Mouse (Mus musculus) heart, adult 9 months (tissue): ENCODE data around the gene Wdr5.

Experiments
- DNase-seq, 2 experiments: peaks; one replicate each; pipeline ENCODE4 v3.0.0; 2022; ENCODE audit warnings: low spot score in 2 of 2

The Wdr5 gene

DNA sequence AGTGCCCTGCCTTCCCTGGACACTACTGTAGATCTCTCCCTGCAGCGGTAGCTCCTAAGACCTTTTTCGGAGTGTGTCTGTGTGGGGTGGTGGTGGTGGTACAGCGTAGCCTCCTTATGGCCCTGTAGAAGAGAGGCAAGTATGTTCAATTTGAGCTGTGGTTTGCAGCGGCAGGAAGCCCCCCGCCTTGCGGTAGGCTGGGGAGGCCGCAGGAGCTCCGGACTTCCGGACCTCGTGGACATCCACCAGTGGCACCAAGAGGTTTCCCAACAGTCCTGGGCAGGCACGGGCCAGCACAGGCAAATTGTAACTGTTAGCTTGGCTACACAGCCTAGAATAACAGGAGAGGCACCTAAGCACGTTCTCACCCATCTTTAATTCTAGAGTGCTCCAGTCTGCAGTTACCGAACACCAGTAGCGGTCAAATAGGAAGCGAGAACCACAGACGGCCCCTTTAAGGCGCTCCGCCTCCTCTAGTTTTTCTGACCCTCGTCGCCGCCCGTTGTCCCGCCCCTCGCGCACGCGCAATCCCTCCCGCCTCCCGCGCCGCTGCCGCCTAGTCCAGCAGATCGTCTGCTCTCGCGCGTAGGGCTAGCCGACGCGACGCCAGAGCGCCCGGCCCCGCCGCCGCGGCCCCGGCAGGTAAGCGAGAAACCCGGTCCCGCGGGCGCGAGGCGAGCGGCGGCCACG, at the start of gene Wdr5:
TSS of gene Wdr5 (plus strand) at position 519 of the 690 bp plus-strand sequence.
- peak; percentile 92 to 95 for DNase-seq

DNA sequence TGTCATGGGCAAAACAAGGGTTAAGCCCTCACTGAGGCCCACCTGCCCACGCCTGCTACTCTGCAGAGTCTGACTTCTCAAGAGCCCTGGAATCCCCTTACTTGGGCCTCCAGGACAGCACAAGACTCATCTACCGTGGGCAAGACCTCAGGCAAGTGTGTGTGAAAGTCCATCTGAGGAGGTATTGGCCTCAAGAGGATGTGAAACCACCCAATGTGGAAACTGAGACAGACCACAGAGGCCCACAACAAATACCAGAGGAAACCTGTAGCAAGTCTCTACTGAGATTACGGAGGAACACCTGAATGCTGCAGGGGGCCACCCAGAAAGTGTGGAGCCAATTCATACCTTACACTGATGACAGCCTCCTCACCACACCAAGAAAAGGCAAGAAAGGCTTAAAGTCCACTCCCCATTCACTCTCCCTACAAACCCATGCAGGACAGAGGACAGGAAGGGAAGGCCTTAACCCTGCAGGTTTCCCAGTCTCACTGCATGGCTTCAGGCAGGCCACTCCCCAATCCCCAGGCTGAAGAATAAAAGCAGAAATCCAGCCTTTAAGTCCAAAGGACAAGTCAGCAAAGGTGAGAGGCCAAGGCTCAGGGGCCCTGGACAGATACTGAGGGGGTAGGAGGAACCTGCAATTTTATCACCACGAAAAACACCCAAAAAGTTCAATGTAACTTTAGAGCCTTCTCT, 45.5 kb upstream of the Wdr5 start:
- no peak for DNase-seq

DNA sequence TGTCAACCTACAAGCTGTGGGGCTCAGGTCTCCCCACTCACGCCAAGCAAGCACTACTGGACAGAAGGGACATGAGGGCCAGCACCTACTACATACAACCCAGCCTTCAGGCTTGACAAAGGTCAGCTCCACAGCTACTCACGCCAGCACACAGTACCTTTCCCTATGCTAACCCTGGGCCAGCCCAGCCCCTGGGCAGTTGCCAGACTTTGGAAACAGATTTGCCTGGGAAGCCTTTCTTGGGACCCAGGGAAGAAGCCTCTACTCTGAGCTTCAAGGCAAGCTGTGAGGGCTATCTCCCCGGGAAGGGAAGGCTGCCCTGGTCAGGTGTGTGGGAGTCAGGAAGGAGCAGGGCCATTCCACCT, 45.0 kb upstream of the Wdr5 start:
- DNase-seq, result no peak

DNA sequence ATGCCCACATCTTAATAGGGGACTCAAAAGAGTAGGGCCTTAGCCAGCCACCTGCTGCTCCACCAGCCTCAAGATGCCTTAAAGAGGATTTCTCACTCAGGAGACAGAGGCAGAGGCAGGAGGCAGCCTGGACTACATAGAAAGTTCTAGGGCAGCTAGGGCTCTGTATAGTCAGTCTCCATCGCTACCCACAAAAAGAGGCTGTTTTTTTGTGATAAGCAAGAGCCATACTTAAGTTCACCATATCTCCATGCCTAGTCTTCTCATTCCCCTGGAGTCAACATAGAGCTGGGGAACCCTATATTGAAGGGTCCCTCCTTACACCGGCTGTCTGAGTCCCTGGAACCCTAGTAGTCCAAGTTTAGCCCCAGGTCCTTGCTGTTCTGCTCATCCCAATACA, 44.4 kb upstream of the Wdr5 start:
- no peak for DNase-seq

GRCm38 (mm10) chr2:27471170-27471584, 43.8 kb upstream of the Wdr5 start:
- no peak for DNase-seq

GRCm38 (mm10) chr2:27473061-27473765, 41.7 kb upstream of the Wdr5 start:
- no peak for DNase-seq

- no peak for DNase-seq
Measured at GRCm38 (mm10) chr2:27473911-27474310, 41.0 kb upstream of the Wdr5 start.

GRCm38 (mm10) chr2:27474621-27475484, 40.1 kb upstream of the Wdr5 start:
- peak; percentile 22 to 24 for DNase-seq

- DNase-seq, result peak; percentile 93 to 94
Measured at GRCm38 (mm10) chr2:27475495-27476302, 39.3 kb upstream of the Wdr5 start.

GRCm38 (mm10) chr2:27476303-27477192, 38.4 kb upstream of the Wdr5 start:
- peak in 1 of 2 experiments; percentile 34 for DNase-seq

GRCm38 (mm10) chr2:27479821-27480220, 35.1 kb upstream of the Wdr5 start:
- DNase-seq, result no peak

DNA sequence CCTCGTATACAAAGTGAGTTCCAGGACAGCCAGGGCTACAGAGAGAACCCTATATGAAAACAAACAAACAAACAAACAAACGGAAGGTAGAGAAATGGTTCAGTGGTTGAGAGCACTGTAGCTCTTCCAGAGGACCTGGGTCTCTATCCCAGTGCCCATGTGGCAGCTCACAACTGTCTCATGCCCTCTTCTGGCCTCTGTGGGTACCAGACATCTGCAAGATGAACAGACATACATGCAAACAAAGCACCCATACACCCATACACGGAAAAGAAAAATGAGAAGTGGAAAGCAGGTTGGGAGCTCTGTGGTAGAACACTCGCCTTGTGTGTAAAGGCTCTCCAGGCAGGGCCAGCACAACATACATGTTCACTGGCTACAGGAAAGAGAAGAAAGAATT, 34.6 kb upstream of the Wdr5 start:
- DNase-seq, result no peak

DNA sequence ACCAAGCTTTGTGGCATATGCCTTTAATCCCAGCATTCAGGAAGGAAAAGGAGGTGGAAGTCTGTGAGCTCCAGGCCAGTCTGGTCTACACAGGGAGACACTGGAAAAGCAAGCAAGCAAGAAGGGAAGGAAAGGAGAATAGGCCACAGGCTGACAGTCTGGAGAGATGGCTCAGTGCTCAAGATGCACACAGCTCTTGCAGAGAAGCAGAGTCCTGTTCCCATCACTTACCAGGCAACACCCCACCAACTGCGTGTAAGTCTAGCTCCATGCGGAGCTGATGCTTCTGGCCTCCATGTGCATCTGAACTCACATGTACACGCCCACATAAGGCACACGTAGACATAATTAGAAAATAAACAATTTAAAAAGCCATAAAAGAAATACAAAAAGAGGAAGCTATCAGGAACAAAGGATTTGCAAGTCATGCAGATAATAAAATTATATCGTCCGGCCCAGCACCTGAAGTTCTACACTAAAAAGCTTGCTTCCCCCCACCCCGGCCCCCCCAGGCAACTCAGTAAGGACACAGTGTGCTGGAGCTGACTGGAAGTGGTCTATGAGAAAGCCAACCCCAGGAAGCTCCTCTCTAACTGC, 32.6 kb upstream of the Wdr5 start:
- no peak for DNase-seq

DNA sequence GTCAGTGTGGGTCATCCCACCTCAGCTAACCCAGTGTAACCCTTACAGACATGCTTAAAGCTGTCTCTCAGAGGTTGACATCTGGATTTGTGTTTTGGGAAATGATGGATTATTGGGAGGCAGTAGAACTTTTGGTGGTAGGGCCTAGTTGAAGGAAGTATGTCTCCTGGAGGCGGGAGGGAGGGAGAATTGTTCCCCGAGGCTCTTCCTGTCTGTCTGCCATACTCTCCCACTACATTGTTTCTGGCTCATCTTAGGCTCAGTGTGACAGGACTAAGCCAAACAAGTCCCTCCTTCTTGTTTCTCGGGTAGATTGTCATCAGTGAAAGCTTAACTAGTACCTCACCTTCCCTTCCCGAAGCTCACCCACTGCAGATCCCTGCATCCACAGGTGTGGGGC, 28.2 kb upstream of the Wdr5 start:
- DNase-seq, result no peak

DNA sequence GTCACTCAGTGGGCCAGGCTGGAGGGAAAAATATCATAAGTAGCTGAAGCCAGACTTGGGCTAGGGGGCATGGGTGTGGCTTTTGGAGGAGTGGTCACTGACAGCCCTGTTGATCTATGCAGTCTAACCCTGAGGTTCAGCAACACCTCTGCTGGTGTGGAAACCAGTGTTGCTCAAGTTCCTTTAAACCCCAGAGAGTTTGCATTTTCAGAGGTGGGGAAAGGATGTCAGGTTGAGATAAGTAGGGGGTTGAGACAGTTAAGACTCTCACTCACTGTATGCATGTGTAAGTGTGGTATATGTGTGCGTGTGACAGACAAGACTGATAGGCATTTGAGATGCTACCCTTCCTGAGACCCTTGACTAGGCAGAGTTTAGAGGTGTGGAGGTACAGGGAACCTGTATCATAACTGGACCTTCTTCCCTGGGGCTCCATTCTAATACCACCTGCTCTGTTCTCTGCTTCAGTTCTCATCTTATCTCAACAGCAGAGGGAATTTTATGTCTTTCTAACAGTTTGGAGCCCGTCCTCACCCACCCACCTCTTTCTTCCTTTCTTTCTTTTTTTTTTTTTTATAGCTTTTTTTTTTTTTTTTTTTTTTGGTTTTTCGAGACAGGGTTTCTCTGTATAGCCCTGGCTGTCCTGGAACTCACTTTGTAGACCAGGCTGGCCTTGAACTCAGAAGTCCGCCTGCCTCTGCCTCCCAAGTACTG, 27.5 kb upstream of the Wdr5 start:
- DNase-seq, result no peak

- DNase-seq, result no peak
Measured at GRCm38 (mm10) chr2:27488362-27488761, 26.6 kb upstream of the Wdr5 start.

DNA sequence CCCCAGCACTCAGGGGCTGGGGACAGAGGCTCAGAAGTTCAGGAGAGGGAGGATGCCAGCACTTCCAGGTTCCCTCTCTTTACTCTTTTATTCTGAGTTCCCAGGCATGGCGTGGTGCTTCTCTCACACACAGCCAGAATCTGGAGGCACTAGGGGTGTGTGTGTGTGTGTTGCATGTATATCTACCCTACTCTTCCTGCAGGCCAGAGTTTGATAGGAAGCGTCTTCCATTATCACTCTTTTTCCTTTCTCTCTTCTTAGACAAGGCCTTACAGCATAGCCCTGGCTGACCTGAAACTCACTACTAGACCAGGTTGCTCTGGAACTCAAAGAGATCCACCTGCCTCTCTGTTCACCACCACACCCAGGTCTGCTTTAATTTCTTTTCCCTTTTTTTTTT, 24.0 kb upstream of the Wdr5 start:
- no peak for DNase-seq

GRCm38 (mm10) chr2:27493971-27494370, 21.0 kb upstream of the Wdr5 start:
- DNase-seq, result no peak
